Mouse (Mus musculus): ENCODE results near the gene Itgb5.
A peak's percentile ranks its signal among the peaks of the same experiment; 100 is the strongest.

The Itgb5 gene

GRCm38 (mm10) chr16:33882540-33882939 lies 53.1 kb downstream of the Itgb5 start:
- peak; percentile 20; the same call in 1 of the 2 replicates for TF ChIP-seq GATA4 (IDR thresholded peaks at IDR 0.05; ENCODE audit: insufficient replicate concordance, low read length)

- no peak for TF ChIP-seq GATA4 (IDR thresholded peaks at IDR 0.05; ENCODE audit: insufficient replicate concordance, low read length)
These were observed 53.8 kb downstream of the Itgb5 start for GRCm38 (mm10) chr16:33883046-33883975.

- TF ChIP-seq GATA4 (IDR thresholded peaks at IDR 0.05; ENCODE audit: insufficient replicate concordance, low read length) = no peak
These were observed 54.7 kb downstream of the Itgb5 start for GRCm38 (mm10) chr16:33884201-33884600.

GRCm38 (mm10) chr16:33885021-33885471 lies 55.6 kb downstream of the Itgb5 start:
- TF ChIP-seq GATA4 (IDR thresholded peaks at IDR 0.05; ENCODE audit: insufficient replicate concordance, low read length) = no peak

- TF ChIP-seq GATA4 (IDR thresholded peaks at IDR 0.05; ENCODE audit: insufficient replicate concordance, low read length) = no peak
These were observed 56.3 kb downstream of the Itgb5 start for GRCm38 (mm10) chr16:33885671-33886328.

GRCm38 (mm10) chr16:33886665-33887064 lies 57.2 kb downstream of the Itgb5 start:
- no peak for TF ChIP-seq GATA4 (IDR thresholded peaks at IDR 0.05; ENCODE audit: insufficient replicate concordance, low read length)

- TF ChIP-seq GATA4 (IDR thresholded peaks at IDR 0.05; ENCODE audit: insufficient replicate concordance, low read length) = no peak
These were observed 58.5 kb downstream of the Itgb5 start for GRCm38 (mm10) chr16:33887981-33888380.

GRCm38 (mm10) chr16:33889000-33889607 lies 59.6 kb downstream of the Itgb5 start:
- TF ChIP-seq GATA4 (IDR thresholded peaks at IDR 0.05; ENCODE audit: insufficient replicate concordance, low read length) = no peak

- no peak for TF ChIP-seq GATA4 (IDR thresholded peaks at IDR 0.05; ENCODE audit: insufficient replicate concordance, low read length)
These were observed 61.6 kb downstream of the Itgb5 start for GRCm38 (mm10) chr16:33891099-33891498.

- TF ChIP-seq GATA4 (IDR thresholded peaks at IDR 0.05; ENCODE audit: insufficient replicate concordance, low read length) = no peak
These were observed 62.3 kb downstream of the Itgb5 start for GRCm38 (mm10) chr16:33891561-33892281.

GRCm38 (mm10) chr16:33892539-33892938 lies 63.1 kb downstream of the Itgb5 start:
- no peak for TF ChIP-seq GATA4 (IDR thresholded peaks at IDR 0.05; ENCODE audit: insufficient replicate concordance, low read length)

- no peak for TF ChIP-seq GATA4 (IDR thresholded peaks at IDR 0.05; ENCODE audit: insufficient replicate concordance, low read length)
These were observed 64.3 kb downstream of the Itgb5 start for GRCm38 (mm10) chr16:33893796-33894195.

- no peak for TF ChIP-seq GATA4 (IDR thresholded peaks at IDR 0.05; ENCODE audit: insufficient replicate concordance, low read length)
These were observed 65.0 kb downstream of the Itgb5 start for GRCm38 (mm10) chr16:33894449-33894848.

- TF ChIP-seq GATA4 (IDR thresholded peaks at IDR 0.05; ENCODE audit: insufficient replicate concordance, low read length) = no peak
These were observed 66.2 kb downstream of the Itgb5 start for GRCm38 (mm10) chr16:33895690-33896089.

GRCm38 (mm10) chr16:33896801-33897200 lies 67.3 kb downstream of the Itgb5 start:
- TF ChIP-seq GATA4 (IDR thresholded peaks at IDR 0.05; ENCODE audit: insufficient replicate concordance, low read length) = no peak

Data from liver, adult (tissue).